Mouse (Mus musculus): ENCODE measurements around the gene Gm973.

GRCm38 (mm10) chr1:59593622-59594035 is 77.6 kb downstream of the Gm973 start:
- TF ChIP-seq CTCF (IDR thresholded peaks at IDR 0.05; ENCODE audit: control insufficient read depth, insufficient read depth, insufficient replicate concordance, low read depth, low read length) (no peak), POLR2A (IDR thresholded peaks at IDR 0.05; ENCODE audit: control insufficient read depth, low read depth, low read length) (no peak)
